Mouse (Mus musculus): ENCODE results near the gene Ccdc120. TPM values are rescaled to one million over a fixed set of nuclear protein-coding genes. Genes with fewer than 3 reads are reported as not detected.
"Not testable (repeated sequence)": the region's sequence is repeated elsewhere in the genome, so short reads cannot be mapped to it uniquely, and the experiment has no call there.

The Ccdc120 gene
- polyA plus RNA-seq, 1 experiment from 2014 or later: 30.4 TPM

DNA sequence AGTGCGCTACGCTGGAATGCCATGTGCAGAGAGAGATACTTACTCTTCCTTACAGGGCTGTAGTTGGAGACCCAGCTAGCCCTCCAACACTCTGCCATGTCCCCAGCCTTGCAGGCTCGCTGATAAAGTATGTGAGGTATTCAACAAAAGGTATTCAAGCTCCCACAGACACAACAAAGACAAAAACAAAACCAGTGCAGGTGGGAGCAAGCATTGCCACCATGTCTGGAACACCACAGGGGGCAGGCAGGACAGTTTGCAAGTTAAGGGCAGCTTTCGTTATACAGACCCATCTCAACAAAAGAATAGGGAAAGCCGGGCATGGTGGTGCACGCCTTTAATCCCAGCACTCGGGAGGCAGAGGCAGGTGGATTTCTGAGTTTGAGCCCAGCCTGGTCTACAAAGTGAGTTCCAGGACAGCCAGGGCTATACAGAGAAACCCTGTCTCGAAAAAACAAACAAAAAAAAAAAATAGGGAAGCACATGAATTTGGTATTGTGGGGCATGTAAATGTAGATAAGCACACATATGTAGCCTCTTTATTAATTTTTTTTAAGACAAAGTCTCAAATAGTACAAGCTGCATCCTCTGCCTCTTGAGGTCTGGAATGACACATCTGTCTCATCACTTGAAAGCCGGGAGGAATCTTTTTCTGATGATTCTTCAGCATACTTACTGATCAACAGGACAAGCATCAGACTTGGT lies 24.9 kb upstream of the Ccdc120 start:
- Histone ChIP-seq H3K4me1 (no peaks in the 10 kb centered on the region), H3K9ac (no peak overlapping the region), H3K36me3 (ENCODE audit: poor library complexity, severe bottlenecking) (peaks cover 22% of the 10 kb centered on the region; the same call in 1 of the 2 replicates), H3K27ac (no peak overlapping the region), H3K4me3 (no peak overlapping the region), H3K9me3 (replicated peaks) (no peaks in the 10 kb centered on the region; the same call in 1 of the 2 replicates), H3K27me3 (no peaks in the 10 kb centered on the region), H3K4me2 (no peak overlapping the region)
- 75% methylated on average over 9 of the region's 9 CpGs for WGBS
- ATAC-seq: no peak

DNA sequence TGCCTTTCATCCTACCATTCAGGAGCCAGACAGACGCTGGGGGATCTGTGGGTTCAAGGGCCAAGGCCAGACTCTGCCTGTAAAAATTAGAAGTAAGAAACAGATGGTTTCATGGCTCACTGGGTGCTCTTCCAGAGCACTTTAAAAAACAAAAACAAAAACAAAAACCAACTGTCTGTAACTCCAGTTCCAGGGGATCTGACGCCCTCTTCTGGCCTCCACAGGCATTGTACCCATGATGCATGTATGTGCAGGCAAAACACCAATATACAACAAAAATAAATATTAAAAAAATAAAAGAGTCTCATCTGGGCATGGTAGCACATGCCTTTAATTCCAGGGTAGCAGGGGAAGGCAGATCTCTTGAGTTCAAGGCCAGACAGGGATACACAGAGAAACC lies 22.1 kb upstream of the Ccdc120 start:
- H3K36me3 ChIP-seq (ENCODE audit: poor library complexity, severe bottlenecking): peaks cover 41% of the 10 kb centered on the region; the same call in 1 of the 2 replicates
- H3K9ac ChIP-seq: no peak overlapping the region
- H3K9me3 ChIP-seq (replicated peaks): no peaks in the 10 kb centered on the region; the same call in 1 of the 2 replicates
- H3K4me3 ChIP-seq: no peak overlapping the region
- H3K4me1 ChIP-seq: no peaks in the 10 kb centered on the region
- WGBS: 54% methylated on average over 2 of the region's 2 CpGs
- no peaks in the 10 kb centered on the region for H3K27me3 ChIP-seq
- no peak overlapping the region for H3K27ac ChIP-seq
- no peak overlapping the region for H3K4me2 ChIP-seq
- no peak for ATAC-seq

DNA sequence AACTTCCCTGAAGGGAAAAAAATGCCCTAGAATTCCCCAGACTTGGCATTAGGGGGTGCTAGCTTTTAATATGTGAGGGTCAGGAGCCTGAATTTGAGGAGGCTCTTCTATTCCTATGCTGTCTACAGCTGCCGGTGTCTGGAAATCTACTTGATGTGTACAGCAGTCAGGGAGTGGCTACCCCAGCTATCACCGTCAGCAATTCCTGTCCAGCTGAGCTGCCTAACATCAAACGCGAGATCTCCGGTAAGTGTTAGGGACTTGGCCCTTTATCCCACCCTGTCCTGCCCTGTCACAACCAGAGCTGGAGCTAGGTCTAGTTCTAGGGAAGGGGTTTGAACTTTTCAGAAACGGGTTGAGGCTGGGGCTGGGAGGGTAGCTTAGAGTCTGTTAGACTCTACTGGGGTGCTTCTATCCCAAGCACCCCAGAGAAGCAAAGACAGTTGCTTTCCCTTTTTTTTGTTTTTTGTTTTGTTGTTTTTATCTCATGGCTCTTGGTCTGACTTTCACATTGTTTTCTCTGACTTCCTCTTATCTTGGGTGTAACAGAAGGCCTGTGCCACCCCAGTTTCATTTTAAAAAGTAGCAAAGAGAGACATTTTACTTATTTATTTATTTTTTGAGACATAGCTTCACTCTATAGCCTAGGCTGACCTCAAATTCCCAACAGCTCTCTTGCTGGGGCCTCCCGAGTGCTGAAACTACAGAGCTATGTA lies 18.8 kb upstream of the Ccdc120 start:
- no peak overlapping the region for H3K4me2 ChIP-seq
- peaks cover 55% of the 10 kb centered on the region; the same call in 1 of the 2 replicates for H3K36me3 ChIP-seq (ENCODE audit: poor library complexity, severe bottlenecking)
- no peaks in the 10 kb centered on the region; the same call in 1 of the 2 replicates for H3K9me3 ChIP-seq (replicated peaks)
- WGBS: 93% methylated on average over 7 of the region's 7 CpGs
- no peak overlapping the region for H3K27ac ChIP-seq
- H3K4me3 ChIP-seq: no peak overlapping the region
- no peak overlapping the region for H3K9ac ChIP-seq
- no peak for ATAC-seq
- no peaks in the 10 kb centered on the region for H3K27me3 ChIP-seq
- H3K4me1 ChIP-seq: peaks cover 12% of the 10 kb centered on the region

DNA sequence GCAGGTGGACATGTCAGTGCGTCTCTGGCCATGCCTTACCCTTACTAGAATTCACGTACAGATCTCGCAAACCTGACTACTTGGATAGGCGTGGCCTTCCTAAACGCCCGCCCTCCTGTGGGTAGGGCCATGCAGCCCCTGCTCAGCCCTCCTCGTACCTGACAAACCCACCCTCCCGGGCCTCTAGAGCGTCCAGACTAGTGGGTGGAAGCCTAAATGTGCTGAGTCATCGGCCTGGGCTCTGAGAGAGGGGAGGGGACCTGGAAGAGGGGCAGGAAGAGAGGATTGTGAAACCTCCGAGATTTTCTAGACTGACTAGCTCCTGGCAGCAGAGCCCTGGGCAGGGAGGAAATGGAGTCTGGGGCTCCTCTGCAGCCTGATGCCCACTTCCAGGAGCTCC lies 15.1 kb upstream of the Ccdc120 start:
- peak overlapping the region; percentile 37; the same call in 1 of the 2 replicates for H3K9ac ChIP-seq
- peaks cover 34% of the 10 kb centered on the region; the same call in 1 of the 2 replicates for H3K36me3 ChIP-seq (ENCODE audit: poor library complexity, severe bottlenecking)
- H3K4me1 ChIP-seq: peaks cover 21% of the 10 kb centered on the region
- no peaks in the 10 kb centered on the region for H3K9me3 ChIP-seq (replicated peaks)
- H3K27ac ChIP-seq: no peak overlapping the region
- 26% methylated on average over 11 of the region's 11 CpGs for WGBS
- peak overlapping the region; percentile 61 for H3K4me3 ChIP-seq
- H3K27me3 ChIP-seq: no peaks in the 10 kb centered on the region
- peak overlapping the region; percentile 70 for H3K4me2 ChIP-seq
- ATAC-seq: peak; percentile 31; the same call in 1 of the 2 replicates

DNA sequence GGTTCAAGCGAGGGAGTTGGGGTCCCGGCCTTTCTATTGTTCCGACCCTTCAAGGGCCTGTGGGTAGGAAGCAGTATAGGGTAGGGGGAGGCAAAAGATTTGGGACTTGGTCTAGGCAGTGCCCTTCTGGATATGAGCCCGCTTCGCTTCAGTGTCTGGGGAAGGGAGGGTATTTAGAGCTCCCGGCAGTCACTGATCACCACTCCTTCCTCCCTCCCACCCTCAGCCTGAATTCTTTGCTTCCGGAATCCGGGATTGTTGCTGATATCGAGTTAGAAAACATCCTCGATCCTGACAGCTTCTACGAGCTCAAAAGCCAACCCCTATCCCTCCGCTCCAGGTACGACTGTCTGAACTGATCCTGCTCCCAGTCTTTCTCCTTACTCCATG lies 14.6 kb upstream of the Ccdc120 start:
- no peaks in the 10 kb centered on the region for H3K27me3 ChIP-seq
- H3K9ac ChIP-seq: peak overlapping the region; percentile 37; the same call in 1 of the 2 replicates
- no peak for ATAC-seq
- 26% methylated on average over 12 of the region's 13 CpGs for WGBS
- H3K9me3 ChIP-seq (replicated peaks): no peaks in the 10 kb centered on the region
- peaks cover 21% of the 10 kb centered on the region for H3K4me1 ChIP-seq
- peak overlapping the region; percentile 61 for H3K4me3 ChIP-seq
- H3K36me3 ChIP-seq (ENCODE audit: poor library complexity, severe bottlenecking): peaks cover 30% of the 10 kb centered on the region; the same call in 1 of the 2 replicates
- peak overlapping the region; percentile 70 for H3K4me2 ChIP-seq
- H3K27ac ChIP-seq: no peak overlapping the region

DNA sequence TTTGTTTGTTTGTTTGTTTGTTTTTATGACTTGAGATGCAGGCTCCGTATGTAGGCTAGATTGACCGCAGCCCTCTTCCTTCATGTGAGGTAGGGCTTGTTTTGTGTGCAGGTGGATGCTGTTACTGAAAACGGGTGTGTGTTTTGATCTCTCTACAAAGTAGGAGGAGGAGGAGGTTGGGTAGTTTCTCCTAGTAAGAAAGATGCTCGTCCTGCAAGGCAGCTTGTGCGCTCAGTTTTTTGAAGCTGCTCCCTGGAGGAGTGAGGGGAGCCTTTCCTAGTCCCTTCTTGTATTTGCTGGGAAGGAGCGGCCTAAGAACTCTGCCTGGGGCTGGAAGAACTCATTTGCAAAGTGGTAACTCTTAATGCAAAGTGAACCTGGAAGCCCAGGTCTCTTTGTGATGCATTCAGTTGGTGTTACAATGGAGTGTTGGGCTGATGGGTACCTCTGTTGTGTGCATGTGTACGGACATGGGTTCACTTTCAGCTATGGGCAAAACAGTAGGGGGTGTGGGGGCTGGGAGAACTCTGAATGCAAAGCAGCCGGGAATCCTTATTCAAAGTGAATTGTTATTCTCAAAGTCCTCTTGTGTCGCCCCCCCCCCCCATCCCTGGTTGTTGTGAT lies 14.1 kb upstream of the Ccdc120 start:
- H3K9ac ChIP-seq: peak overlapping the region; percentile 74; the same call in 1 of the 2 replicates
- no peak for ATAC-seq

DNA sequence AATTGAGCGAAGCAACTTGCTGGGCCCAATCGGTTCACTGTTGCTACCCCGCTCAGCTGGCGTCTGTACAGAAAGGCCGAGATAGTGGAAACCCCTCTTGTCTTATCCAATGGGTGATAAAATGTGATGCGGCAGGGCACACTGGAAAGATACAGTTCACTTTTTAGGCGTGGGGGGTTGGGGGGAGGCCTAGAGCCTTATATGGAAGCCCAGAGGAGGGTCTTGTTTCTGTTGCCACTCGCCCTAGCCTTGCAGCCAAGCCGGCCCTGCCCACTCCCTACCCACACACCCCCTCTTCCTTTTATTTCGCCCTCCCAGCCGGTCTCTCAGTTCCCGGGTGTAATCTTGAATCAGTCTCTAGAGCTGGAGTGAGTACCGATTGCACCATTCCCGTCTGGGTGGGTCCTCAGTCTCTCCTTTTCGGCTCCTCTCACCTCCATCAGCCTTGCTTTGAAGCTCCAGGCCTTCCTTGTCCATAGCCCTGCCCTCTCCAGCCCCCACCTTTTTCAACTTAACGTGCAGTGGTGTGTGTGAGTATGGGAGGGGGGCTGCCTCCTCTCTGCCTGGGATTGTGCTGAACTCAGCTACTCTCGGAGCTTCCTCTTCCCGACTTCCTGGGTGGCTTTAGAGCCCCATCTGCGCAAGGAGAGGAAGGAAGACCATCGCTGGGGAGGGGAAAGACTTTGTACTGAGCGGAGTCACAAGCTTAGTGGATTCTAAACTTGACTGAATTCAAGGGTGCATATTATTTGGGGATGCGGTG lies 13.1 kb upstream of the Ccdc120 start:
- Histone ChIP-seq H3K4me3 (peak overlapping the region; percentile 61), H3K4me2 (peak overlapping the region; percentile 70), H3K27ac (no peak overlapping the region), H3K9me3 (replicated peaks) (no peaks in the 10 kb centered on the region), H3K9ac (peak overlapping the region; percentile 74), H3K4me1 (peaks cover 21% of the 10 kb centered on the region), H3K36me3 (ENCODE audit: poor library complexity, severe bottlenecking) (peaks cover 24% of the 10 kb centered on the region; the same call in 1 of the 2 replicates), H3K27me3 (no peaks in the 10 kb centered on the region)
- no peak for ATAC-seq
- WGBS: 24% methylated on average over 22 of the region's 22 CpGs

More for the DNA sequence above, 14.1 kb upstream of the Ccdc120 start:
- no peaks in the 10 kb centered on the region for H3K9me3 ChIP-seq (replicated peaks)
- peaks cover 21% of the 10 kb centered on the region for H3K4me1 ChIP-seq
- WGBS: 16% methylated on average over 9 of the region's 9 CpGs
- no peak overlapping the region for H3K27ac ChIP-seq
- H3K27me3 ChIP-seq: no peaks in the 10 kb centered on the region
- peak overlapping the region; percentile 61 for H3K4me3 ChIP-seq
- H3K36me3 ChIP-seq (ENCODE audit: poor library complexity, severe bottlenecking): peaks cover 25% of the 10 kb centered on the region; the same call in 1 of the 2 replicates
- peak overlapping the region; percentile 70 for H3K4me2 ChIP-seq

DNA sequence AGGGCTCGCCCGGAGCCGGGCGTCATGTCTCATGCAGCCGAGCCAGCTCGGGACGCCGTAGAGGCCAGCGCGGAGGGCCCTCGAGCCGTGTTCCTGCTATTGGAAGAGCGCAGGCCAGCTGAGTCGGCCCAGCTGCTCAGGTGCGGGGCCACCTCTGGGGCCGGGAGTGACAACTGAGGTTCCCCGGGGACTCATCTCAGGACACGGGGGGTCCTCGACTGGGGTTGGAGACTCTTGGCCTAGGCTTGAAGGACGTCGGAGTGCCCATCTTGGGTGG lies 12.2 kb upstream of the Ccdc120 start:
- peak; percentile 7; the same call in 1 of the 2 replicates for ATAC-seq
- peak overlapping the region; percentile 74 for H3K9ac ChIP-seq
- WGBS: 17% methylated on average over 21 of the region's 21 CpGs
- H3K27me3 ChIP-seq: no peaks in the 10 kb centered on the region
- peak overlapping the region; percentile 61 for H3K4me3 ChIP-seq
- H3K4me2 ChIP-seq: peak overlapping the region; percentile 70
- no peak overlapping the region for H3K27ac ChIP-seq
- H3K9me3 ChIP-seq (replicated peaks): no peaks in the 10 kb centered on the region
- peaks cover 21% of the 10 kb centered on the region for H3K4me1 ChIP-seq
- peaks cover 15% of the 10 kb centered on the region; the same call in 1 of the 2 replicates for H3K36me3 ChIP-seq (ENCODE audit: poor library complexity, severe bottlenecking)

DNA sequence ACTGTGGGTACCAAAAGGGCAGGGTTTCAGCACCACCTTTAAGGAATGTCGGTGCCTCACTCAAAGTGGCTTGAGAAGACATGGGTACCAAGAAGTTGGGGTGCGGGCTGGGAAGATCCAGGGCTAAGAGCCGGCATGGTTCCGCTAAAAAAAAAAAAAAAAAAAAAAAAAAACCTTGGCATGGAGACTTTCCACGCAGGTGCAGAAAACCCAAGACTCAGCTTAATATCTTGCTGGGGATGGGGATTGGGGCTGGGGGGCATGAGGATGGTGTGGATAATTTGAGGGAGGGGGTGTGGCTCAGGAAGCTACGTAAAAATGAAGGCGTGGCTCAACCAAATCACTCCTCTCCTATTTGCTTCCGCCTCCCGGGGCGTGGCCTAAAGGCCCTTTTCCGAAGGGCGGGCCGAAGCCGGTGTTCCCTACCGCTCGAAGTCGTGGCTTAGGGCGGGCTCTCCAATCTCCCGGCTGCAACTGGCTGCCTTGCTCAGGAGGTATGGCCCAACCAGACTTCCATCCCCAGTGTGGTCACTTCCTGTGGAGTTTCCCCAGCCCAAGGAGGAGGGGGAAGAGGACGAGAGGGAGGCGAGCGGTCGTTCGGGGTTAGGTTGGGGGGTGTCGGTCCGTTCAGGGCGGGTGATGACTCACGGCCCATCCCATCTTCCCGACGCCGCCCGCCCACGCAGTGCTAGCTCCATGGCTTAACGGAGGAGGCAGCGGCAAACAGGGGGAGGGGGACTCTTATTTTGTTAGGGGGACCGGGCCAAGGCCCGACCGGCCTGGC lies 11.6 kb upstream of the Ccdc120 start, which contains the start of gene Tfe3:
Tfe3 (plus strand) TSS at position 424 of the 784 bp plus-strand sequence.
- Histone ChIP-seq H3K27me3 (no peaks in the 10 kb centered on the region), H3K9ac (peak within 1 kb of the TSS; percentile 74), H3K4me1 (peaks cover 21% of the 10 kb centered on the region), H3K4me2 (peak within 1 kb of the TSS; percentile 70), H3K27ac (no peak within 1 kb of the TSS), H3K9me3 (replicated peaks) (no peaks in the 10 kb centered on the region), H3K4me3 (peak within 1 kb of the TSS; percentile 61), H3K36me3 (ENCODE audit: poor library complexity, severe bottlenecking) (peaks cover 10% of the 10 kb centered on the region; the same call in 1 of the 2 replicates)
- ATAC-seq: peak; percentile 96
- WGBS: 24% methylated on average over 22 of the region's 38 CpGs

DNA sequence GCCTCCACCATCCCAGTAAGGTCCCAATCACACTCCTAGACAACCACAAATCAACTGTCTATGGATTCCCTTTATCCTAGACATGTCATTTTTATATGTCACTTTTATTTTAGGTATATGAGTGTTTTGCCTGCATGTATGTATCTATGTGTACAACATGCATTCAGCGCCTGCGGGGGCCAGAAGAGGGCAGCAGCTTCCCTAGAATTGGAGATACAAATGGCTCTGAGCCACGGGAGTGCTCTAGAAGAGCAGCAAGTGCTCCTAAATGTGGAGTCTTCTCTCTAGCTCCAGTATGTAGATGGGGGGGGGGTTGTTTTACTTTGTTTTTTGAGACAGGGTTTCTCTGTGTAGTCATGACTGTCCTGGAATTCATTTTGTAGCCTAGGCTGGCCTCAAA lies 2.9 kb upstream of the Ccdc120 start:
- not testable (repeated sequence) for H3K9me3 ChIP-seq (replicated peaks); H3K36me3 ChIP-seq (ENCODE audit: poor library complexity, severe bottlenecking); H3K27ac ChIP-seq; ATAC-seq; H3K4me2 ChIP-seq; H3K4me3 ChIP-seq; H3K9ac ChIP-seq; H3K4me1 ChIP-seq; H3K27me3 ChIP-seq
- WGBS: 11% methylated on average over 3 of the region's 3 CpGs

DNA sequence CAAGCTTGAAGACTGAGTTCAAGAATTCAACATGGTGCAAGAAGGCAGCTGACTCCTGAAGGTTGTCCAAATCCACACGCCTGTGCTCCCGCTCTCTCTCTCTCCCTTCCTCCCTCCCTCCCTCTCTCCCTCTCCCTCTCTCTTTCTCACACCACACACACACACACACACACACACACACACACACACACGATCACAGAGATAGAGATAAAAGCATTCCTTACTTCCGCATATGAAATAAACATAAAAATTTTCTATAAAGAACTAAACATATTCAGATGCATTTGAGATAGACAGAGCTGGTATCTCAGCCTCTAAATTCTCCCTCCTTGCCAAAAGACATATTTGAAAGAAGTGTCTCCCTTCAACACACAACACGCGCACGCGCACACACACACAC lies 5.3 kb downstream of the Ccdc120 start:
- ATAC-seq: no peak

More for the DNA sequence above, 5.3 kb downstream of the Ccdc120 start:
- 92% methylated on average over 8 of the region's 8 CpGs for WGBS
- H3K9ac ChIP-seq: no peak overlapping the region
- no peaks in the 10 kb centered on the region for H3K9me3 ChIP-seq (replicated peaks)
- no peaks in the 10 kb centered on the region for H3K27me3 ChIP-seq
- H3K27ac ChIP-seq: no peak overlapping the region
- H3K4me1 ChIP-seq: peaks cover 9% of the 10 kb centered on the region; the same call in 1 of the 2 replicates
- H3K4me3 ChIP-seq: no peak overlapping the region
- no peak overlapping the region for H3K4me2 ChIP-seq
- no peaks in the 10 kb centered on the region for H3K36me3 ChIP-seq (ENCODE audit: poor library complexity, severe bottlenecking)
